Mouse (Mus musculus) hindbrain, embryonic 14.5 days (tissue): ENCODE measurements around the gene Lce6a. TPM values are rescaled to one million over a fixed set of nuclear protein-coding genes. Genes with fewer than 3 reads are reported as not detected.

ENCODE experiments used
- ATAC-seq: fragments of 200-750 bp; cut with Nextera tagmentation; 2 replicates; pipeline ENCODE4 v1.8.0; 2017; ENCODE audit warnings: moderate number of reproducible peaks, mild to moderate bottlenecking, moderate TSS enrichment, moderate library complexity; ENCODE audit not compliant: low FRiP score
- DNase-seq: peaks from one replicate; pipeline ENCODE4 v3.0.0-alpha.2; 2015; ENCODE audit warnings: low spot score
- H3K27ac ChIP-seq: fragments of 300-500 bp; sonication (generic); 2 replicates; pipeline ENCODE4 v1.5.1; 2014; ENCODE audit warnings: mild to moderate bottlenecking, moderate library complexity
- H3K27me3 ChIP-seq: fragments of 300-500 bp; sonication (generic); 2 replicates; pipeline ENCODE4 v1.6.1; 2014; ENCODE audit warnings: mild to moderate bottlenecking, low read length, mixed read lengths; ENCODE audit not compliant: control insufficient read depth, insufficient read depth
- H3K36me3 ChIP-seq: fragments of 300-500 bp; sonication (generic); replicated peaks from 2 replicates; pipeline ENCODE4 v1.6.1; 2014; ENCODE audit not compliant: control insufficient read depth, insufficient read depth
- H3K4me1 ChIP-seq: fragments of 300-500 bp; sonication (generic); replicated peaks from 2 replicates; pipeline ENCODE4 v1.6.1; 2014; ENCODE audit warnings: antibody characterized with exemption, low read length, mixed read lengths; ENCODE audit not compliant: control insufficient read depth, insufficient read depth
- H3K4me2 ChIP-seq: fragments of 300-500 bp; sonication (generic); replicated peaks from 2 replicates; pipeline ENCODE4 v1.6.1; 2014; ENCODE audit warnings: mild to moderate bottlenecking, moderate library complexity
- H3K4me3 ChIP-seq: fragments of 300-500 bp; sonication (generic); replicated peaks from 2 replicates; pipeline ENCODE4 v1.5.1; 2014; ENCODE audit warnings: mild to moderate bottlenecking, low read length
- H3K9ac ChIP-seq: fragments of 300-500 bp; sonication (generic); 2 replicates; pipeline ENCODE4 v1.6.1; 2014
- H3K9me3 ChIP-seq: fragments of 300-500 bp; sonication (generic); 2 replicates; pipeline ENCODE4 v1.6.1; 2016; ENCODE audit warnings: low read length; ENCODE audit not compliant: control insufficient read depth
- WGBS: fragments of 180-500 bp; shearing (Covaris S2); extraction: QIAGEN DNeasy Blood & Tissue Kit; methylation state at CpG from one replicate; pipeline ENCODE4 v1.1.7; 2014; 5-methylcytosine and 5-hydroxymethylcytosine counted together
- polyA plus RNA-seq: library from polyadenylated mRNA; unstranded; fragments of >200 nt; fragmentation: Nextera tagmentation; extraction: Ambion mirVana; gene quantifications from 2 replicates; pipeline ENCODE4 v1.2.1, GENCODE M21; 2014

Gene Lce6a
- polyA plus RNA-seq, 1 experiment from 2014 or later, result not detected

DNA sequence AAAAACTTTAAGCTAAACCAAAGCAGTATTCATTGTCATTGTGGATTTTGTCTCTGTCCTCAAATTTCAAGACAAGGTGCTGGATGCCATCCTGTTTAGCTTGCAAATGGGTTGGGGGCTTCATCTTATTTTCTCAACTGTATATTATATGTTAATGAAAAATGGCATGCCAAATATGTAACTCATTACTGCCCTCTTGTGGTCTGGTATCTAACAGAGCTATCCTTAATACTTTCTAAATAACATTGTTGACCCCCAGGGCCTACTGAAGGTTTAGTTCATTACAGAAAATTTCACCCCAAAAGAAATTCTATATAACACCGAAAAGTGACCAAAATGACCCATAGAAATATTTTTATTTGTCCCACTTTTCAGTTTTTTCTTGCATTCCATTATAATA is 19.3 kb downstream of the Lce6a start:
- H3K9ac ChIP-seq, result no peak overlapping the region
- peaks cover 8% of the 10 kb centered on the region for H3K9me3 ChIP-seq
- ATAC-seq, result no peak
- H3K4me2 ChIP-seq, result no peak overlapping the region
- DNase-seq, result peak; percentile 48
- WGBS, result 55% methylated on average over 1 of the region's 1 CpGs
- H3K4me1 ChIP-seq, result no peaks in the 10 kb centered on the region
- H3K36me3 ChIP-seq, result no peaks in the 10 kb centered on the region
- H3K27me3 ChIP-seq, result no peaks in the 10 kb centered on the region
- H3K4me3 ChIP-seq, result no peak overlapping the region
- H3K27ac ChIP-seq, result no peak overlapping the region

DNA sequence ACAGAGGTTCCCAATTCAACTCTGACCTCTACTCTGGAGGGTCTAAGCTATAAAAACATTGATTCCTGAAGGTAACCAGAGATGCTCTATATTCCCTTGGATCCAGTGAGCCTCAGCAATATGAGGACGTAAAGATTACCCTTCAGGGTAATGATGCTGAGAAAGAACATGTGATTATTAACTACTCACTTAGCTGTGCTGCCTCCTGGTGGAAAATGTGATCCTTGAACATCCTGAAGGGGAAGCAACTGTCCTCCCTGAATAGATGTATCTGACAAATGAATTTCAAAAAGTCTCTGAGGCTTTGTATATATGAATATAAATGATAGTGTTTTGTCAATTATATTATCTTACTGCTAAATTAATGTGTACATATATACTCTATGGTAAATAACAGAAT is 21.0 kb downstream of the Lce6a start:
- H3K4me2 ChIP-seq, result no peak overlapping the region
- H3K27me3 ChIP-seq, result no peaks in the 10 kb centered on the region
- WGBS, result 65% methylated on average over 1 of the region's 1 CpGs
- no peak overlapping the region for H3K9ac ChIP-seq
- H3K9me3 ChIP-seq, result peaks cover 8% of the 10 kb centered on the region
- no peak for ATAC-seq
- H3K36me3 ChIP-seq, result no peaks in the 10 kb centered on the region
- no peak overlapping the region for H3K27ac ChIP-seq
- H3K4me3 ChIP-seq, result no peak overlapping the region
- DNase-seq, result no peak
- no peaks in the 10 kb centered on the region for H3K4me1 ChIP-seq

DNA sequence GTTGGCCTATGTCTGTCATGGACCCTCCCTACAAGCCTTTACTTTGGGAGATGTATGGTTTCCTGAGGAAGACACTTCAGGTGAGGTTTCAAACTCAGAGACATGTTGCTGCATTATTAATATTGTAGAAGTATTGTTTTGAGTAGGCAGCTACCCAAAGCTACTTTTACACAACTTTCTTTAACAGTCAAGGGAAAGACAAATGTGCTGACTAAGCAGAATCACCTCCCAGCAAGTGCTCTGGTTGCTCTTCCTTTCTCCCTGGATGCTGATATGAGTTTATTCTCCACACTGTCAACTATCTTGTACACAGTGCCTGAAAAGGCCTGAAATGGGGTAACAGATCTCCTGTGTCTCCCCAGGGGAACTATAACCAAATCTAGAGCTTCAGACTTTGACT is 21.5 kb downstream of the Lce6a start:
- H3K9ac ChIP-seq, result no peak overlapping the region
- ATAC-seq (no peak), DNase-seq (no peak)

DNA sequence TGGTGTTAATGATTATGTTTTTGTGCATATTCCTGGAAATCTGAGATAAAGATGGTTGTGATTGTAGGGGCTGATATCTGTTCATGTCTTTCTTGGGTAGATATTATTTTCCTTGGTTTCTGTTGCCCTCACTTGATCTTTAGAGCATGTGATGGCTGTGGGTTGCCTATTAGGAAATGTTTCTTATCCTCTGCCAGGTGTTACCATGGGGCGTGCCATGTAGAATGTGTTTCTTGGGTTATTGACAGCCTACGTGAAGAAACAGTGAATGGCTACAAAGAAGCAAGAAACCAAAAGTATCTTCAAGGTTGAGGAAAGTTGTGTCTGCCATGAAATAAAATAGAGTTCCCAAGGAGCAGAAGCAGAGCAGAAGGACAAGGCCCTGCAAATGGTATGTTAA is 23.0 kb downstream of the Lce6a start:
- H3K4me2 ChIP-seq, result no peak overlapping the region
- H3K4me1 ChIP-seq, result no peaks in the 10 kb centered on the region
- ATAC-seq, result no peak
- no peak overlapping the region for H3K4me3 ChIP-seq
- no peaks in the 10 kb centered on the region for H3K27me3 ChIP-seq
- 93% methylated on average over 2 of the region's 2 CpGs for WGBS
- H3K27ac ChIP-seq, result no peak overlapping the region
- DNase-seq, result no peak
- H3K9me3 ChIP-seq, result peaks cover 8% of the 10 kb centered on the region
- no peaks in the 10 kb centered on the region for H3K36me3 ChIP-seq
- no peak overlapping the region for H3K9ac ChIP-seq

More for the DNA sequence above, 21.5 kb downstream of the Lce6a start:
- H3K4me1 ChIP-seq, result no peaks in the 10 kb centered on the region
- H3K4me2 ChIP-seq, result no peak overlapping the region
- no peak overlapping the region for H3K27ac ChIP-seq
- peaks cover 8% of the 10 kb centered on the region for H3K9me3 ChIP-seq
- H3K4me3 ChIP-seq, result no peak overlapping the region
- H3K36me3 ChIP-seq, result no peaks in the 10 kb centered on the region
- no peaks in the 10 kb centered on the region for H3K27me3 ChIP-seq

DNA sequence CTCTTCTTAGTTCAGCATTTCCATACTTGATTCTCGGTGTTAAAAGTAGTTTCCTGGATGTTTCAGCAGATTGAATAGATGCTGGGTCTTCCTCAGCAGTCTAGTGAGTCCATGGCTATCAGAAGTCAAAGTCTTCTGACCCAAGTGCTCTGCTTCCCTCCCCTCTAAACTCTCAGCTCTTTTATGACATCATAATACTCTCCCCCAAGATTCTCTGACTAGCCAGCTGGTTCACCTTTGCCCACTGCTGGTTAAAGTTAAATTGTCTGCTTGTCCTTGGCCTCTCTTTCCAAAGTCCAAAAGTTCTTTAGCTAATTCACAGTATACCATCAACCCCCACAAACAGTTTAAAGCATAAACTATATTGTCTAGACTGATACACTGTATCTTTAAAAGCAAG is 32.6 kb downstream of the Lce6a start, which contains the start of gene Smcp:
Gene Smcp, minus strand, starts transcription at position 140 of the 400 bp plus-strand sequence.
- Histone ChIP-seq H3K9ac (no peak within 1 kb of the TSS), H3K4me2 (no peak within 1 kb of the TSS), H3K27me3 (no peaks in the 10 kb centered on the region), H3K27ac (no peak within 1 kb of the TSS), H3K4me3 (no peak within 1 kb of the TSS), H3K9me3 (no peaks in the 10 kb centered on the region), H3K4me1 (no peaks in the 10 kb centered on the region), H3K36me3 (no peaks in the 10 kb centered on the region)
- DNase-seq (no peak), ATAC-seq (no peak)
- WGBS, result 71% methylated on average over 1 of the region's 1 CpGs

DNA sequence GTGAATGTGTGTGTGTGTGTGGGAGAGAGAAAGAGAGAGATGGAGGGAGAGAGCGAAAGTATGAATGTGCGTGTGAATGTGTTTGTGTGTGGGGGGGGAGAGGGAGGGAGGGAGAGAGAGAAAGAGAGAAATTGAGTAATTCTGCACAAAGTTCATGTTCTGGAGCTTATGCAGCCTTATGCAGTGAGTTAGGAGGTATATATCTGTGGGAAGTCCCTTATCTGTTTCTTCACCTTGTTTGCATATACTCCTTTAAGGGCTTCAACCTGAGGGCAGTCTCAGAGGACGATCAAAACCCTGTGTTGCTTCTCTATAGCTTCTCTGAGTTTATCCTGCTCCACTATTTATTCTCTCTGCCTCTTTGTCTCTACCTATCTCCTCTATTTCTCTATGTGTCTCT is 34.3 kb downstream of the Lce6a start:
- Histone ChIP-seq H3K27ac (no peak overlapping the region), H3K4me3 (no peak overlapping the region), H3K9ac (no peak overlapping the region), H3K4me2 (no peak overlapping the region), H3K27me3 (no peaks in the 10 kb centered on the region), H3K36me3 (no peaks in the 10 kb centered on the region), H3K4me1 (no peaks in the 10 kb centered on the region), H3K9me3 (no peaks in the 10 kb centered on the region)
- ATAC-seq (no peak), DNase-seq (no peak)
- 86% methylated on average over 3 of the region's 3 CpGs for WGBS

DNA sequence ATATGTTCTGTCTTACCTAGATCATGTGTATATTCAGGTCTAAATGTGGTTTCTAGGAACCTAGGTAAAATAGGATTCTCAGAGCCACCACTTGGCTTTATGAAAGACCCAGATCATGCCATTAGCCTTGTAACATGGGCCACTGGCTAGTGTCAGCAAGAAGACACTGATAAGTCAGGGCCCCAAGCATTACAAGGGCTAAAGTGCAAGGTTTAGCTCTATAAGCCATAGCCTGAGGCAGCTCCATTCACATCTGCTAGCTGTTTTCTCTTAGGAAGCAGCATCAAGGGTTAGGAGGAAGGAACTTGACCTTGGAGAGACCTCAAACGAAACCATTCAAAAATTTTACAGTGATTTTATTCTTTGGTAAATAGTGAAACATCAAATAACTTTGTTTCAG is 36.4 kb downstream of the Lce6a start:
- no peaks in the 10 kb centered on the region for H3K4me1 ChIP-seq
- no peaks in the 10 kb centered on the region for H3K27me3 ChIP-seq
- H3K36me3 ChIP-seq, result no peaks in the 10 kb centered on the region
- no peak for DNase-seq
- no peak overlapping the region for H3K9ac ChIP-seq
- 75% methylated on average over 1 of the region's 1 CpGs for WGBS
- H3K4me2 ChIP-seq, result no peak overlapping the region
- no peak overlapping the region for H3K27ac ChIP-seq
- no peaks in the 10 kb centered on the region for H3K9me3 ChIP-seq
- no peak overlapping the region for H3K4me3 ChIP-seq
- ATAC-seq, result no peak

DNA sequence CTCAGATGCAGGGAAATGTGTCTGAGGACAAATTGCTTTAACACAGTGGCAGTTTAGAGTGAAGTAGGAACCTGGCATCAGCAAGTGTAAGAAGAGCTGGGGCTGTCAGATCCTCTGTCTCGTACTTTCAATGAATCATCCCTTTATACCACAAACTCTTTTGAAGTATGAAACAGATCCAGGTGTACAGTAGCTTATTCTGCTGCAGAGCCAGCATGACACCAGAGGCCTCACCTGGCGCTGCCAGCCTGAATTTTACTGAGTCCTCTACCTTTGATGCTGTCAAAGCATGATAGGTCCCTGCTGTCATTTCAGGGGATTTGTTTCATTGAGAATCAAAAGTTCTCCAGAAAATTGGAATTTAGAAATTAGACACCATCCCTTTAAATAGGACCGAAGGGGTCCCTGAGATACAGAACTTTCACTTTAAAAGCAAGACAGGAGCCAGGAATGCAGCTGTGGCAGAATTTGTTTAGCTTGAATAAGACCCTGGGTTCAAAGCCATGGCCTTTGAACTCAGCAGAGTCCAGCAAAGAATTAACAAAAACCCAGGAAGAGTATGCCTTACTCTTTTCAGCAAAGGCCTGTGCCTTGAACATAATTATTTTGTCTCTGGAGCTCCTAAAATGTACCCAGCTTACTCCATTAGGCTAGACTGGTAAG is 38.2 kb downstream of the Lce6a start:
- no peak overlapping the region for H3K9ac ChIP-seq
- no peak overlapping the region for H3K4me2 ChIP-seq
- no peak overlapping the region for H3K4me3 ChIP-seq
- ATAC-seq (no peak), DNase-seq (no peak)
- 75% methylated on average over 3 of the region's 3 CpGs for WGBS
- no peaks in the 10 kb centered on the region for H3K27me3 ChIP-seq
- no peaks in the 10 kb centered on the region for H3K9me3 ChIP-seq
- no peak overlapping the region for H3K27ac ChIP-seq
- H3K4me1 ChIP-seq, result no peaks in the 10 kb centered on the region
- no peaks in the 10 kb centered on the region for H3K36me3 ChIP-seq

DNA sequence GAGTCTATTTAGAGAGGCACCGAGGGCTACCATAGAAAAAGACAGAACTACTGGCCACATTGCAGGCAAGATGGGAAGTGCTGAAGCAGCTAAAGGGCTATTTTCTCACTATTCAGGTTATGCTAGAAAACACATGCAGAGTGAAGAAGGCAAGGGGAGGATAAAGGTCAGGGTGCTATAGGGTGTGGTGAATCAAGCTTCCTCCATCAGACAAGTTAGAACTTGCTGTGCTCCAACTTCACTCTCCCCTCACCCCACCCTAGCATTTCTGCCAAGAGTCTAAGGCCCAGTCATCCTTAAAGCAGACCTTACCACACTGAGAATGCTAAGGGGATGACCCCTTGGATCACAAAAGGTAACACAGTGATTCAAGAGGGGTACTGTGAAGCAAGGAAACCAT is 42.0 kb downstream of the Lce6a start:
- H3K27me3 ChIP-seq, result no peaks in the 10 kb centered on the region
- no peak for ATAC-seq
- 85% methylated on average over 1 of the region's 1 CpGs for WGBS

More for the DNA sequence above, 42.0 kb downstream of the Lce6a start:
- H3K36me3 ChIP-seq, result no peaks in the 10 kb centered on the region
- H3K27ac ChIP-seq, result no peak overlapping the region
- DNase-seq, result no peak
- no peak overlapping the region for H3K9ac ChIP-seq
- H3K4me3 ChIP-seq, result no peak overlapping the region
- no peak overlapping the region for H3K4me2 ChIP-seq
- H3K9me3 ChIP-seq, result no peaks in the 10 kb centered on the region
- H3K4me1 ChIP-seq, result no peaks in the 10 kb centered on the region
